ENCODE assay signal across 15 mouse cellular contexts in the genomic region with DNA sequence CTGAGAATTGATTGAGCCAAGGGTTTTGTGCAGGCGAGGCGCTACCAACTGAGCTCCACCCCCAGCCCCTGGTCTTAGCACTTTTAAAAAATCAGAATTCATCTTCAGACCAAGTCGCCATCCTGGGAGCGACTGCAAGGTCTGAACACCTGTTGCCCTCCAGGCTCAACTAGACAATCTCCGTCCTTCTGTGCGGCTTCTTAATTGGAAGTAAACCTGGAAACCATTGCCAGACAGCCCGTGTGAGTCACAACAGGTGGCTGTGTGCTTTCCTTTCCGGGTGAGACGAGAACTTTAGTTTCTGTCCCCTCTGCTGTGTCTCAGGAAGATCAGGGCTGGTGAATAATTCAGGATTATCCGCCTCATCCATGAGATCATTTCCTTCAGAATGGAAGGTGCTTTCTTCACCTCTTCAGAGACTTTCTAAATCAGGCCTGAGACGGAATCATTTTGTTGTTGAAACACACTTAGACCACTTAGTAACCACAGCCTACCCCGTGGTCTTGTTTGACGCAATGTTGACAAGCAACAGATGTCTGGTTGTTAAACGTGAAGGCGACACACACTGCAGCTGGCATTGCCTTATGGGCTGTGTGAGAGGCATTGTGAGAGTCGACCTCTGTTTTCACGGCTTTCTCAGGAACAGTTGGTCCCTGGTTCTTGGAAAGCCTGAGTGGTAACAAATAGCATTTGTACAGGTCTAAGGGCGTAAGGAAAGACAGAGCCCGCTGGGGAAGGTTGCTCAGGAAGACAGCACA. TPM values are rescaled to one million over a fixed set of nuclear protein-coding genes. Genes with fewer than 3 reads are reported as not detected.
DNase-seq lines count a peak whose midpoint lies in the region; TF ChIP-seq lines count a peak whose summit lies in the region.
"Had no signal": no experiment of that assay in that cellular context is flagged by ENCODE, and none has a peak within 500 bp of the region (broad histone marks: within the 10 kb centered on the region; RNA-seq: fewer than 3 reads in every experiment).

No protein-coding gene starts in this region.

- H3ac ChIP-seq in myocyte (ENCODE audit: control insufficient read depth, insufficient read length) = no peak overlapping the region

- TF ChIP-seq CTCF in brain, embryonic 14.5 days (IDR thresholded peaks at IDR 0.05; ENCODE audit: borderline replicate concordance, extremely low read depth, insufficient read depth, insufficient read length) = no peak

- H3K36me3 ChIP-seq in myocyte (ENCODE audit: control insufficient read depth, insufficient read depth) = no peaks in the 10 kb centered on the region
- H3K36me3 ChIP-seq: lung, embryonic 15.5 days; midbrain, embryonic 15.5 days; neural tube, embryonic 12.5 days had no signal

- H3K79me2 ChIP-seq in myocyte (ENCODE audit: control insufficient read depth, insufficient read depth) = no peaks in the 10 kb centered on the region

- H3K27me3 ChIP-seq in myocyte (ENCODE audit: control insufficient read depth, insufficient read depth, insufficient read length) = no peaks in the 10 kb centered on the region
- H3K27me3 ChIP-seq: hindbrain, embryonic 13.5 days; lung, embryonic 15.5 days; midbrain, embryonic 15.5 days; neural tube, embryonic 12.5 days had no signal

- no peak overlapping the region for H3K4me2 ChIP-seq in myocyte (ENCODE audit: low read depth)
- H3K4me2 ChIP-seq: hindbrain, embryonic 13.5 days; lung, embryonic 15.5 days; midbrain, embryonic 15.5 days; neural tube, embryonic 12.5 days had no signal

- no peak overlapping the region for H3K4me3 ChIP-seq in myocyte
- H3K4me3 ChIP-seq: hindbrain, embryonic 13.5 days; lung, embryonic 15.5 days; midbrain, embryonic 15.5 days; neural tube, embryonic 12.5 days had no signal

- TF ChIP-seq POLR2A in brain, embryonic 14.5 days (IDR thresholded peaks at IDR 0.05; ENCODE audit: borderline replicate concordance, extremely low read depth, insufficient read depth, insufficient read length, poor library complexity, severe bottlenecking) = no peak
- TF ChIP-seq POLR2A in myocyte (IDR thresholded peaks at IDR 0.05; ENCODE audit: insufficient read length, low read depth) = no peak

- DNase-seq in lung, postnatal 10 days = peak; percentile 28
- DNase-seq in lung, postnatal 4 days = no peak
- peak; percentile 87 for DNase-seq in brain, embryonic 14.5 days (ENCODE audit: low read depth)
- peak; percentile 71 for DNase-seq in forelimb bud, embryonic 11.5 days (ENCODE audit: low read depth, low spot score)
- no peak for DNase-seq in adrenal gland, postnatal 14 days
- no peak for DNase-seq in right cerebral cortex, postnatal 4 days
- DNase-seq: kidney, adult 9 months; spleen, adult 18-20 months had no signal

TF ChIP-seq in myocyte, 11 proteins besides CTCF, POLR2A, EP300 and RAD21:
- TF ChIP-seq MYOG (IDR thresholded peaks at IDR 0.05; ENCODE audit: control insufficient read depth in 1 of 3, insufficient read depth in 1 of 3, insufficient read length in 2 of 3, low read depth in 2 of 3) = peak in 2 of 3 experiments; percentile 26 to 76
- TF ChIP-seq MYOD1 (IDR thresholded peaks at IDR 0.05; ENCODE audit: control insufficient read depth in 1 of 3, insufficient read length in 2 of 3, low read depth in 2 of 3) = peak in 2 of 3 experiments; percentile 74 to 75
- no peak for TF ChIP-seq REST (IDR thresholded peaks at IDR 0.05; ENCODE audit: insufficient read depth, insufficient read length)

RNA-seq across cellular contexts. Expression of a gene that starts 39.9 kb away (rescaled TPM):
- polyA plus RNA-seq in brain, embryonic 14.5 days (2012; rRNA removed) = 21.5 and 25.4 TPM in 2 replicates
- polyA plus RNA-seq in myocyte (2012; fragmentation: generic; extraction: Trizol) = 2.6 TPM
- 80.4 and 93.0 TPM in 2 replicates for total RNA-seq in adrenal gland, postnatal 14 days (2021)

RNA-seq across cellular contexts. Expression of a gene that starts 51.1 kb away (rescaled TPM):
- 2.2 and 5.8 TPM in 2 replicates for polyA plus RNA-seq in brain, embryonic 14.5 days (2012; rRNA removed)
- polyA plus RNA-seq in myocyte (2012; fragmentation: generic; extraction: Trizol) = not detected
- 0.19 and 7.6 TPM in 2 replicates for total RNA-seq in adrenal gland, postnatal 14 days (2021)
- total RNA-seq: gastrocnemius, adult 8-10 months had no signal
- polyA plus RNA-seq: heart, embryonic 14.5 days; lung, embryonic 15.5 days had no signal

Comparison
In these comparisons a context has a peak if more than half of its experiments do, and no peak if none do; other contexts are left out.
1. DNase-seq: peak in lung, postnatal 10 days (single experiment), brain, embryonic 14.5 days (single experiment) and forelimb bud, embryonic 11.5 days (single experiment); none in lung, postnatal 4 days (0 of 2), adrenal gland, postnatal 14 days (single experiment) and right cerebral cortex, postnatal 4 days (single experiment).